Mouse (Mus musculus): ENCODE results near the gene Farp1.

The Farp1 gene

GRCm38 (mm10) chr14:121219226-121220039, 184.4 kb downstream of the Farp1 start:
- no peak for DNase-seq (ENCODE audit: low read depth)

GRCm38 (mm10) chr14:121220040-121220322, 185.0 kb downstream of the Farp1 start:
- DNase-seq (ENCODE audit: low read depth), result no peak

- peak; percentile 35 for DNase-seq (ENCODE audit: low read depth)
These were observed 185.7 kb downstream of the Farp1 start for GRCm38 (mm10) chr14:121220723-121221122.

- DNase-seq (ENCODE audit: low read depth), result no peak
These were observed 190.8 kb downstream of the Farp1 start for GRCm38 (mm10) chr14:121225804-121226203.

- DNase-seq (ENCODE audit: low read depth), result no peak
These were observed 194.2 kb downstream of the Farp1 start for GRCm38 (mm10) chr14:121229036-121229773.

GRCm38 (mm10) chr14:121231232-121231631, 196.2 kb downstream of the Farp1 start:
- no peak for DNase-seq (ENCODE audit: low read depth)

- no peak for DNase-seq (ENCODE audit: low read depth)
These were observed 199.8 kb downstream of the Farp1 start for GRCm38 (mm10) chr14:121234741-121235307.

- DNase-seq (ENCODE audit: low read depth), result no peak
These were observed 201.7 kb downstream of the Farp1 start for GRCm38 (mm10) chr14:121236736-121237135.

- no peak for DNase-seq (ENCODE audit: low read depth)
These were observed 203.7 kb downstream of the Farp1 start for GRCm38 (mm10) chr14:121238727-121239126.

- DNase-seq (ENCODE audit: low read depth), result no peak
These were observed 204.4 kb downstream of the Farp1 start for GRCm38 (mm10) chr14:121239386-121239785.

- no peak for DNase-seq (ENCODE audit: low read depth)
These were observed 209.1 kb downstream of the Farp1 start for GRCm38 (mm10) chr14:121244104-121244503.

GRCm38 (mm10) chr14:121246048-121246731, 211.2 kb downstream of the Farp1 start:
- DNase-seq (ENCODE audit: low read depth), result no peak

- no peak for DNase-seq (ENCODE audit: low read depth)
These were observed 212.3 kb downstream of the Farp1 start for GRCm38 (mm10) chr14:121247287-121247686.

GRCm38 (mm10) chr14:121248346-121248745, 213.3 kb downstream of the Farp1 start:
- no peak for DNase-seq (ENCODE audit: low read depth)

- no peak for DNase-seq (ENCODE audit: low read depth)
These were observed 216.1 kb downstream of the Farp1 start for GRCm38 (mm10) chr14:121251099-121251498.

GRCm38 (mm10) chr14:121251708-121252107, 216.7 kb downstream of the Farp1 start:
- no peak for DNase-seq (ENCODE audit: low read depth)

GRCm38 (mm10) chr14:121252542-121252941, 217.5 kb downstream of the Farp1 start:
- DNase-seq (ENCODE audit: low read depth), result no peak

- peak; percentile 20 for DNase-seq (ENCODE audit: low read depth)
These were observed 219.9 kb downstream of the Farp1 start for GRCm38 (mm10) chr14:121254869-121255268.

GRCm38 (mm10) chr14:121255469-121255868, 220.5 kb downstream of the Farp1 start:
- DNase-seq (ENCODE audit: low read depth), result peak; percentile 51

- no peak for DNase-seq (ENCODE audit: low read depth)
These were observed 221.9 kb downstream of the Farp1 start for GRCm38 (mm10) chr14:121256896-121257295.

- no peak for DNase-seq (ENCODE audit: low read depth)
These were observed 224.3 kb downstream of the Farp1 start for GRCm38 (mm10) chr14:121259332-121259731.

- DNase-seq (ENCODE audit: low read depth), result peak; percentile 61
These were observed 224.8 kb downstream of the Farp1 start for GRCm38 (mm10) chr14:121259789-121260188.
